Mouse (Mus musculus) E14TG2a.4 (cell line): ENCODE results near the gene Met.

Source experiments
- CTCF ChIP-seq: conservative IDR thresholded peaks from 2 replicates; pipeline ENCODE4 v1.5.1; 2014; ENCODE audit warnings: low read length
- NANOG ChIP-seq: IDR thresholded peaks from 2 replicates; pipeline ENCODE4 v1.6.1; 2014; ENCODE audit warnings: borderline replicate concordance, low read length, mixed read lengths

- TF ChIP-seq CTCF: no peak
- TF ChIP-seq NANOG: no peak
Measured at GRCm38 (mm10) chr6:17459561-17459960, 4.0 kb upstream of the Met start.
